Comparison of ENCODE assay signal across 11 mouse cellular contexts in the genomic region with DNA sequence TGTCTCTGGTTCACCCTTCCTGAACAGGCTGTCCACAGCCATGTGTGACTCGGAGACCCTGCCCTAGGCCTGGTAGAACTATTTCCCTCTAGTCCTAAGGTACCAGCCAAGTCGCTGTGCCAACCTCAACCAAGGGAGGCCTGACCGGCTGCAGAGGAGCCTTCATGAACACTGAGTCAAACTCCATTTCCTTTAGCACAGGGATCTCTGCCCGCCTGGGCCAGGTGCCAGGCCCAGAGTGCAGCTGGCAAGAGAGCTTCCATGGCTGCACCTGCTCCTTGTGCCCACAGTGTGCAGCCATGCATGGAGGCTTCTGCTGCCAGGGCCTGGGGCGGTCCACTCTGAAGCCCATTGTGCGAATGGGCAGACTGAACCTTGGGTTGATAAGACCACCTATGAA. TPM values are rescaled to one million over a fixed set of nuclear protein-coding genes. Genes with fewer than 3 reads are reported as not detected.
A peak's percentile ranks its signal among the peaks of the same experiment; 100 is the strongest.
DNase-seq lines count a peak whose midpoint lies in the region; ATAC-seq and TF ChIP-seq lines count a peak whose summit lies in the region.
"Had no signal": no experiment of that assay in that cellular context is flagged by ENCODE, and none has a peak within 500 bp of the region (broad histone marks: within the 10 kb centered on the region; RNA-seq: fewer than 3 reads in every experiment).

No protein-coding gene starts in this region.

- TF ChIP-seq POLR2A in lung, adult 2 months (IDR thresholded peaks at IDR 0.05; ENCODE audit: borderline replicate concordance, extremely low read depth, low read depth, low read length), result no peak

- no peaks in the 10 kb centered on the region for H3K36me3 ChIP-seq in hindbrain, embryonic 14.5 days (replicated peaks; ENCODE audit: control insufficient read depth, insufficient read depth)
- H3K36me3 ChIP-seq in hindbrain, embryonic 12.5 days, result no peaks in the 10 kb centered on the region
- no peaks in the 10 kb centered on the region for H3K36me3 ChIP-seq in forebrain, embryonic 14.5 days (ENCODE audit: control insufficient read depth, insufficient read depth, low read length)
- H3K36me3 ChIP-seq: embryonic facial prominence, embryonic 15.5 days had no signal

- WGBS in hindbrain, embryonic 14.5 days, result 71% methylated on average over 6 of the region's 6 CpGs
- 88% methylated on average over 6 of the region's 6 CpGs for WGBS in hindbrain, embryonic 12.5 days
- 50% methylated on average over 6 of the region's 6 CpGs for WGBS in forebrain, embryonic 14.5 days
- WGBS in lung, adult 2 months, result 68% methylated on average over 6 of the region's 6 CpGs

- H3K9ac ChIP-seq in hindbrain, embryonic 14.5 days, result no peak overlapping the region
- no peak overlapping the region for H3K9ac ChIP-seq in hindbrain, embryonic 12.5 days
- H3K9ac ChIP-seq in forebrain, embryonic 14.5 days (ENCODE audit: low read length), result no peak overlapping the region
- H3K9ac ChIP-seq: embryonic facial prominence, embryonic 15.5 days had no signal

- peaks cover 11% of the 10 kb centered on the region for H3K4me1 ChIP-seq in hindbrain, embryonic 14.5 days (replicated peaks; ENCODE audit: control insufficient read depth, insufficient read depth, low read length)
- H3K4me1 ChIP-seq in hindbrain, embryonic 12.5 days, result peaks cover 20% of the 10 kb centered on the region
- H3K4me1 ChIP-seq in forebrain, embryonic 14.5 days (ENCODE audit: control insufficient read depth, insufficient read depth, low read length), result peaks cover 9% of the 10 kb centered on the region
- no peaks in the 10 kb centered on the region for H3K4me1 ChIP-seq in lung, adult 2 months (ENCODE audit: control insufficient read depth, insufficient read depth, low read length)

- H3K27ac ChIP-seq in hindbrain, embryonic 14.5 days, result no peak overlapping the region; the same call in 1 of the 2 replicates
- no peak overlapping the region; the same call in 1 of the 2 replicates for H3K27ac ChIP-seq in hindbrain, embryonic 12.5 days
- peak overlapping the region; percentile 79 for H3K27ac ChIP-seq in forebrain, embryonic 14.5 days (ENCODE audit: low read depth, low read length)
- peak overlapping the region; percentile 21; the same call in 1 of the 2 replicates for H3K27ac ChIP-seq in layer of hippocampus, adult 2 months
- H3K27ac ChIP-seq: embryonic facial prominence, embryonic 15.5 days; macrophage had no signal

- H3K27me3 ChIP-seq in hindbrain, embryonic 14.5 days (ENCODE audit: control insufficient read depth, insufficient read depth, low read length), result no peaks in the 10 kb centered on the region
- peaks cover 3% of the 10 kb centered on the region; the same call in 1 of the 2 replicates for H3K27me3 ChIP-seq in hindbrain, embryonic 12.5 days
- no peaks in the 10 kb centered on the region for H3K27me3 ChIP-seq in forebrain, embryonic 14.5 days (replicated peaks; ENCODE audit: control insufficient read depth, insufficient read depth, low read length)
- H3K27me3 ChIP-seq: embryonic facial prominence, embryonic 15.5 days had no signal

- no peak overlapping the region for H3K4me2 ChIP-seq in hindbrain, embryonic 14.5 days (replicated peaks)
- H3K4me2 ChIP-seq in hindbrain, embryonic 12.5 days (replicated peaks), result no peak overlapping the region
- H3K4me2 ChIP-seq in forebrain, embryonic 14.5 days (ENCODE audit: low read length), result no peak overlapping the region
- H3K4me2 ChIP-seq: embryonic facial prominence, embryonic 15.5 days had no signal

- TF ChIP-seq CTCF in layer of hippocampus, adult 2 months (conservative IDR thresholded peaks at IDR 0.05), result no peak
- TF ChIP-seq CTCF in lung, adult 2 months (IDR thresholded peaks at IDR 0.05; ENCODE audit: insufficient read depth, low read length), result no peak

- peak; percentile 64 for DNase-seq in hindbrain, embryonic 14.5 days (ENCODE audit: low spot score)
- peak; percentile 97 for DNase-seq in brain, adult 2 months (ENCODE audit: low read depth, low spot score)
- peak; percentile 84 for DNase-seq in forebrain, embryonic 14.5 days (ENCODE audit: low spot score)
- peak in 1 of 2 experiments; percentile 60 for DNase-seq in layer of hippocampus, adult 2 months (ENCODE audit: low spot score in 2 of 2)
- DNase-seq in spleen, adult 12 weeks (ENCODE audit: low spot score), result no peak
- DNase-seq in lung, adult 2 months, result no peak
- no peak for DNase-seq in embryo, embryonic 10.5 days (ENCODE audit: low spot score)

- no peaks in the 10 kb centered on the region for H3K9me3 ChIP-seq in hindbrain, embryonic 14.5 days (ENCODE audit: control insufficient read depth, low read length)
- H3K9me3 ChIP-seq in hindbrain, embryonic 12.5 days (replicated peaks), result no peaks in the 10 kb centered on the region
- H3K9me3 ChIP-seq in forebrain, embryonic 14.5 days (replicated peaks; ENCODE audit: control insufficient read depth, low read length), result no peaks in the 10 kb centered on the region
- H3K9me3 ChIP-seq: embryonic facial prominence, embryonic 15.5 days had no signal

- ATAC-seq in hindbrain, embryonic 14.5 days (ENCODE audit: low FRiP score), result peak; percentile 72; the same call in 1 of the 2 replicates
- no peak for ATAC-seq in hindbrain, embryonic 12.5 days (ENCODE audit: low FRiP score)
- ATAC-seq in forebrain, embryonic 14.5 days, result peak; percentile 78

- H3K4me3 ChIP-seq in hindbrain, embryonic 14.5 days (replicated peaks; ENCODE audit: low read length), result no peak overlapping the region
- no peak overlapping the region for H3K4me3 ChIP-seq in hindbrain, embryonic 12.5 days
- H3K4me3 ChIP-seq in forebrain, embryonic 14.5 days (ENCODE audit: low read depth, low read length), result no peak overlapping the region
- H3K4me3 ChIP-seq in layer of hippocampus, adult 2 months, result no peak overlapping the region
- H3K4me3 ChIP-seq in lung, adult 2 months (replicated peaks; ENCODE audit: extremely low read depth, low read depth, low read length), result no peak overlapping the region
- H3K4me3 ChIP-seq: embryonic facial prominence, embryonic 15.5 days had no signal

RNA-seq across cellular contexts. Expression of gene Sez6l, which starts 20.9 kb away (rescaled TPM):
- polyA plus RNA-seq in hindbrain, embryonic 14.5 days (2014; fragmentation: Nextera tagmentation; extraction: Ambion mirVana), result 35.5 and 38.0 TPM in 2 replicates
- 16.0 and 16.4 TPM in 2 replicates for polyA plus RNA-seq in hindbrain, embryonic 12.5 days (2016; fragmentation: Nextera tagmentation; extraction: Ambion mirVana)
- 22.1 and 27.9 TPM in 2 replicates for polyA plus RNA-seq in forebrain, embryonic 14.5 days (2014; fragmentation: Nextera tagmentation; extraction: Ambion mirVana)
- 100 to 1,000 TPM; 233 to 235 TPM for total RNA-seq in layer of hippocampus, adult 2 months (2021)
- polyA plus RNA-seq in lung, adult 2 months (2012; rRNA removed), result 0.12 and 0.38 TPM in 2 replicates
- total RNA-seq: MEL had no signal
- polyA plus RNA-seq: macrophage had no signal

Comparison
In these comparisons a context has a peak if more than half of its experiments do, and no peak if none do; other contexts are left out.
1. DNase-seq: peak in hindbrain, embryonic 14.5 days (single experiment), brain, adult 2 months (single experiment) and forebrain, embryonic 14.5 days (single experiment); none in spleen, adult 12 weeks (single experiment), lung, adult 2 months (single experiment) and embryo, embryonic 10.5 days (single experiment).
2. H3K27ac ChIP-seq: peak in forebrain, embryonic 14.5 days (single experiment) and layer of hippocampus, adult 2 months (single experiment); none in hindbrain, embryonic 14.5 days (single experiment) and hindbrain, embryonic 12.5 days (single experiment).
3. RNA of gene Sez6l, which starts 20.9 kb away (polyA plus RNA-seq): 35.5 to 38.0 TPM in hindbrain, embryonic 14.5 days, 22.1 to 27.9 TPM in forebrain, embryonic 14.5 days and 16.0 to 16.4 TPM in hindbrain, embryonic 12.5 days; 0.12 to 0.38 TPM in lung, adult 2 months; every median in the first group is over 10 times any median in the second.